Mouse (Mus musculus) lung, postnatal 36 days (tissue): ENCODE results near the gene Oscar.
"Not testable (repeated sequence)": the region's sequence is repeated elsewhere in the genome, so short reads cannot be mapped to it uniquely, and the experiment has no call there.

Experiments
- DNase-seq: peaks from one replicate; pipeline ENCODE4 v3.0.0; 2022; ENCODE audit warnings: mixed read lengths

The Oscar gene

GRCm38 (mm10) chr7:3609082-3609481 lies 6.9 kb downstream of the Oscar start:
- peak; percentile 28 for DNase-seq

GRCm38 (mm10) chr7:3608668-3609067 lies 7.3 kb downstream of the Oscar start:
- DNase-seq = no peak

GRCm38 (mm10) chr7:3607391-3607790 lies 8.6 kb downstream of the Oscar start:
- no peak for DNase-seq

- peak; percentile 55 for DNase-seq
Measured at GRCm38 (mm10) chr7:3606798-3607197, 9.2 kb downstream of the Oscar start.

GRCm38 (mm10) chr7:3601119-3601518 lies 14.8 kb downstream of the Oscar start:
- DNase-seq = peak; percentile 88

GRCm38 (mm10) chr7:3597755-3598154 lies 18.2 kb downstream of the Oscar start:
- peak; percentile 18 for DNase-seq

- peak; percentile 71 for DNase-seq
Measured at GRCm38 (mm10) chr7:3595146-3595545, 20.8 kb downstream of the Oscar start.

- no peak for DNase-seq
Measured at GRCm38 (mm10) chr7:3594686-3595085, 21.3 kb downstream of the Oscar start.

- DNase-seq = no peak
Measured at GRCm38 (mm10) chr7:3593855-3594254, 22.1 kb downstream of the Oscar start.

GRCm38 (mm10) chr7:3591534-3591933 lies 24.4 kb downstream of the Oscar start:
- DNase-seq = no peak

GRCm38 (mm10) chr7:3590550-3590949 lies 25.4 kb downstream of the Oscar start:
- DNase-seq = no peak

GRCm38 (mm10) chr7:3587292-3587691 lies 28.7 kb downstream of the Oscar start:
- DNase-seq = no peak

- no peak for DNase-seq
Measured at GRCm38 (mm10) chr7:3586255-3586654, 29.7 kb downstream of the Oscar start.

GRCm38 (mm10) chr7:3585763-3586162 lies 30.2 kb downstream of the Oscar start:
- no peak for DNase-seq

- DNase-seq = no peak
Measured at GRCm38 (mm10) chr7:3580029-3580428, 35.9 kb downstream of the Oscar start.

GRCm38 (mm10) chr7:3578952-3579546 lies 36.9 kb downstream of the Oscar start:
- no peak for DNase-seq

GRCm38 (mm10) chr7:3578196-3578595 lies 37.8 kb downstream of the Oscar start:
- no peak for DNase-seq

GRCm38 (mm10) chr7:3576354-3577124 lies 39.4 kb downstream of the Oscar start:
- DNase-seq = no peak

- DNase-seq = no peak
Measured at GRCm38 (mm10) chr7:3574216-3574615, 41.7 kb downstream of the Oscar start.

GRCm38 (mm10) chr7:3571847-3572246 lies 44.1 kb downstream of the Oscar start:
- no peak for DNase-seq

- not testable (repeated sequence) for DNase-seq
Measured at GRCm38 (mm10) chr7:3570580-3570979, 45.4 kb downstream of the Oscar start.

- no peak for DNase-seq
Measured at GRCm38 (mm10) chr7:3569725-3570124, 46.2 kb downstream of the Oscar start.

GRCm38 (mm10) chr7:3567336-3567735 lies 48.6 kb downstream of the Oscar start:
- DNase-seq = no peak
